Mouse (Mus musculus) G1E-ER4 (cell line): ENCODE measurements around the gene Rab30. TPM values are rescaled to one million over a fixed set of nuclear protein-coding genes. Genes with fewer than 3 reads are reported as not detected.
A peak's percentile ranks its signal among the peaks of the same experiment; 100 is the strongest.

Experiments
- GATA1 ChIP-seq: IDR thresholded peaks from one replicate; pipeline ENCODE4 v1.8.0; 2012; ENCODE audit warnings: low read length, inconsistent platforms
- polyA plus RNA-seq: library from polyadenylated mRNA; stranded (reverse); fragments of >175 nt; gene quantifications from 2 replicates; pipeline ENCODE4 v1.2.3, GENCODE M21; 2012

Gene Rab30
- polyA plus RNA-seq, 1 experiment = 0.14 TPM

DNA sequence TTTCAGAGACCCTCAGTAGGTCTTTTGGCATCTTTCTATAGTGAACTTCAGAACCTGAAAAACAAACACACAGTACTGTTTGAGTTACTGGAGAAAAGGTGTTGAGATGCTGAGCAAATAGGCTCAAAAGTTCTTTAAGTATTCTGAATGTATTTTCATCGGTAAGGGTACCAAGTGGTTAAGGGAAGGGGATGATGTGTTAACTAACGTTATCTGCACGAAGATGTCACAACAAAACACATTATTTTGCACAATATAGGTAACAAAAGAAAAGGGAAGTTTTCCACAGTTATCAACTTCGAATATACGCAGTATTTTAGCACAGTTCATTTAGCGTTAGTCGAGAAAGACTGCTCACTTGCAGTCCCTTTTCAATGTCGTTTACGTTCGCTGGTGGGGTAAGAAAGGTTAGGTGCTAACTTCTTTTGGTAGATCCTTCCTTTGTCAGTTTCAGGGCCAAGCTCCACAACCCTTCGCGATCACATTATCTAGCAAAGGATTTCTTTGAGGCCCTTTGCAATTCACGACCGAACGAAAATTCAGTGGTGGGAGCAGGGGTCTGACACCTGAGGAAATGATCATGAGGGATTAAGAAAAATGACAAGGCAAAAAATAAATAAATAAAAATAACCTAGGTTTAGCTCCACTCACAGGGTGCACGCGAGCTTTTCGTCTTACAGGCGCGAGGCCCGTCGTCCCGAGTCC is 840 bp upstream of the Rab30 start:
- no peak for TF ChIP-seq GATA1

GRCm38 (mm10) chr7:92741861-92742249 is 452 bp downstream of the Rab30 start:
- TF ChIP-seq GATA1 = no peak

DNA sequence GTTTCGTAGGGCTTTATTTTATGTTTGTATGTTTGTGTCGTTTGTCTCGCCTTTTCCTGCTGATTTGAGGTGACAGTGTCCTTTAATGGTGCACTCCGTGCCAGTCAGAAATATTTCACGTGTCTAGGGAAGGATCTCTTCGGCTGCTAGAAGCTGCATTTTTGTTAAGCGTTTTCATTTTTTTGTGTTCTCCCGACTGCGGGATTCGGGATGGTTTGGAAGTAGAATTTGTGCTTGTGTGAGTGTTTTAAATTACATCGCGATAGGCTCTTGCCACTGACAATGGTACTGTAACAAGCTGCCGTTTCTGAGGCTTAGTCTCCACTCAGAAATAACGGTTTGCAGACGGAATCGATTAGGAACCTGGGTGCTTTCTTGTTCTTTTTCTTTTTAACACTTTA is 938 bp downstream of the Rab30 start:
- TF ChIP-seq GATA1 = no peak

- TF ChIP-seq GATA1 = peak; percentile 41
Measured at GRCm38 (mm10) chr7:92742774-92743173, 1.4 kb downstream of the Rab30 start.

DNA sequence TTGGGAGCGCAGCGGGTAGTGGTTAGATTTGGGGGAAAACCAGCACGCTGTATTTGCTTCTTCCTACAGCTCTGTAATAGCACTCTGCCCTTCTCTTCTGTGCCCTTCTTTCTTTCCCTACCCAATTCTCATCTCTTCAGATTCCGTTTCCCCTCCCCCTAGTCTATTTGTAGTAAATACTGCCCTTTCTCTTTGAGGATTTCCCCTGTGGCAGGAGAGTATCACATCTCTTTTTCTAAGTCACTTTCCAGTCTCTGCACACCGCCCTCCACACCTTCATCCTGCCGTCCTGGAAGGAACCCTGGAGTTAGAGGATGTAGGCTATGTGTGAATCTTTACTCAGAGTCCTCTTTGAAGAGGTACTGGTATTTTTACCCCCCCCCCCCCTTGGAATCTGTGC is 1.9 kb downstream of the Rab30 start:
- no peak for TF ChIP-seq GATA1

DNA sequence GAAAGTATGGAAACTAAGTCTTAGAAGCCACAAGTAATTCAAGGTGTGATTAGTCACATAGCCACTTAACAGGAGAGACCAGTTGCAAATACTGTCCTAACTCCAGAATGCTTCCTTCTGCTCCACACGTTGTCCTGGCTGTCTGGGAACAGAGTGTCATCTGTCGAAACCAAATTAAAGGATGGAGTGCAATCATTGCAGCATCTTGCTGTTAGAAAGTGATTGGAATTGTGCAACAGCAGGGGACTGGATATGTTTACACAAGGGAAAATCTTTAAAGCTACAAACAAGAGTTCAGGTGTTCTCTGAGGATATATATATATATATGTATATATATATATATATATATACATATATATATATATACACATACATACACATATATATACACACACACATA is 9.0 kb downstream of the Rab30 start:
- no peak for TF ChIP-seq GATA1

GRCm38 (mm10) chr7:92758067-92758466 is 16.7 kb downstream of the Rab30 start:
- no peak for TF ChIP-seq GATA1

GRCm38 (mm10) chr7:92760651-92761050 is 19.2 kb downstream of the Rab30 start:
- no peak for TF ChIP-seq GATA1

GRCm38 (mm10) chr7:92761161-92761560 is 19.8 kb downstream of the Rab30 start:
- no peak for TF ChIP-seq GATA1

- TF ChIP-seq GATA1 = no peak
Measured at GRCm38 (mm10) chr7:92765426-92765825, 24.0 kb downstream of the Rab30 start.

DNA sequence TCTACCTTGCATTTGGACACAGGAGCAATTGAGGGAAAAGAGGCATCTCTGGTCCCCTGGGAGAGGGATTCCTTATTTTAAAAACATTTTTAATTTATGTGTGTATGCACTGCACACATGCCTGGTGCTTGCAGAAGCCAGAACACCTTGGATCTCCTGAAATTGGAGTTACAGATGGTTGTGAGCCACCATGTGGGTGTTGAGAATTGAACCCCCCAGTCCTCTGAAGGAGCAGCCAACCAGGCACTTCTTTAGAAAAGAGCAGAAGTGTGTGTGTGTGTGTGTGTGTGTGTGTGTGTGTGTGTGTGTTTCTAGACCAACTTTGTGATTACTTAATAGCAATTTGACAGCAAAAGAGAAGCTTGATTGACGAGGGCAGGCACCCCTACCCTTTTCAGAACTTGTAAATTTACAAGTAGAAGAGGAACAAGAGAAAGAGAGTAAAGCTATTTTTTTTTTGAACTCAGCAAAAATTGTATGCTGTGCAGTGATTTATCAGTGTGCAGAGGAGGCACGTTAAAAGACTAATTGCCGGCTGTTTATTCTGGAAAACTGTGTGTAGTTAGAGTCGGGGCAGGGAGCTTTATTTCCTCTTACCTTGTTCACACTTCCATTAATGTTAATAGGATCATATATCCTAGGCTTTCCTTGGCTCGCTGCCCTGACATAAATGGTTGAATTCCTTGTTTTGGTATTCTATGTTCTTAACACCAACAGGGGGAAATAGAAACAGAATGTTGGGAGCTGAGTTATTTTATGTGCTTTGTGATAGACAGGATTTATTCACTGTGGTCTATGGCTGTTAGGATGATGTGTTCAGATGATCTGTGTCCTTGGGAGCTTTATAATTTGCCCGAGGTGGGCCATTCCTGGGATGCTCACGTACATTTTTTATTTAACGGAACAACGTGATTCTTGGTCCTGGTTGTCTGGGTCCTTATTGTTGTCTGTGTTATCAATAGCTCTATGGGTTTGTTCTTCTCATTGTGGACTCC is 25.0 kb downstream of the Rab30 start:
- no peak for TF ChIP-seq GATA1

DNA sequence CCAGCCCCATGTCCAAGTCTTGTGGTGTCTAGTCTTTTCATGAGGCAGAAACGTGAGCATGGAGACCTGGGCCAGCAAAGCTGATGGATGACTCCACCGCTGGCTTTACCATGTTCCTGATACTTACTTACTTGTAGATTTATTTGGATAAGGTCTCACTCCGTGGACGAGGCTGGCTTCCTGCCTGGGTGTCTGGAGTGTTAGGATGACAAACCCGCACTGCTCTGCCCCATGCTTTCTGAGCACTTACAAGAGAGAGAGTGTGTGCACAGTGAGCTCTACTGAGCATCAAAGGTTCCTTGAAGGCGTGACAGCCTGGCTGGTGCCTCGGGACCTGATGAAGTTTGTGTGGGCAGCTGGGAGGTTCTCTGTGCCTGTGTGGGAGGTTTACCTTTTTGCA is 27.5 kb downstream of the Rab30 start:
- no peak for TF ChIP-seq GATA1

DNA sequence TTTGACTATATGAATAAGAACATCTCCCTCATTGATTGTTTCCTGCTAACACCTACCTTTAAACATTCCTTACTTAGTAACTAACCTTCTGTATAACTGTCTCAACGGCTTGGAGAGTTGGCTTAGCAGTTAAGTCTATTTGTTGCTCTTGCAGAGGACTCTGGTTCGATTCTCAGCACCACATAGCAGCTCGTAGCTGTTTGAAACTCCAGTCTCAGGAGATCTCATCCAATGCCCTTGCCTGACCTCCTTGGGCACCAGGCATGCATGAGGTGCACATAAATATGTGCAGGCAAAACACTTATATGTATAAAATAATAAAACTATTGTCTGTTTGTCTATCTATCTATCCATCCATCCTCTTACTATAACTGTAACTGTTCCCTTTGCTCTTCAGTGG is 31.6 kb downstream of the Rab30 start:
- TF ChIP-seq GATA1 = no peak

GRCm38 (mm10) chr7:92773596-92773995 is 32.2 kb downstream of the Rab30 start:
- TF ChIP-seq GATA1 = no peak

DNA sequence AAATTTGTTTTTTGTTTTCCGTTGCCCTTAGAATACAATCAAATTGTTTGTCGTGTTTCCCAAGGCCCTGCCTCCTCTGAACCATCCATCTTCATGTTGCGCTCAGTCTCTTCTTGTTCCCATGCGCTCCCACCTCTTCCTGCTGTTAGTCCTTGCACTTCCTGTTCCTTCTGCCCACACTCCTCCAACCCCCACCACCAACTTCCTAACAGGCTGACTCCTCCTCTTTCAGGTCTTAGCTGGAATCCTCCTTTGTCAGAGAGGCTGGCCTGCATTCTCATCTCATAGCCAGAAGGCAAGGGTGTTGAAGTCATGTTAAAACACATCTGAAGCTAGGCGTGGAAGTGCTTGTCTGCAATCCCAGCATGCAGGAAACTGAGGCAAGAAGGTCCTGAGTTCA is 33.3 kb downstream of the Rab30 start:
- TF ChIP-seq GATA1 = no peak

- TF ChIP-seq GATA1 = no peak
Measured at GRCm38 (mm10) chr7:92775703-92776102, 34.3 kb downstream of the Rab30 start.

GRCm38 (mm10) chr7:92776647-92777046 is 35.2 kb downstream of the Rab30 start:
- TF ChIP-seq GATA1 = no peak
